Mouse (Mus musculus) forebrain, embryonic 15.5 days (tissue): Measurements from ENCODE around the gene Cars. TPM values are rescaled to one million over a fixed set of nuclear protein-coding genes. Genes with fewer than 3 reads are reported as not detected.
A peak's percentile ranks its signal among the peaks of the same experiment; 100 is the strongest.

Source experiments
- ATAC-seq: fragments of 200-750 bp; cut with Nextera tagmentation; replicated peaks from 2 replicates; pipeline ENCODE4 v1.8.0; 2017; ENCODE audit warnings: mild to moderate bottlenecking, moderate TSS enrichment, moderate library complexity
- H3K27ac ChIP-seq: fragments of 300-500 bp; sonication (generic); replicated peaks from 2 replicates; pipeline ENCODE4 v1.5.1; 2015; ENCODE audit warnings: mild to moderate bottlenecking, inconsistent platforms
- H3K27me3 ChIP-seq: fragments of 300-500 bp; sonication (generic); 2 replicates; pipeline ENCODE4 v1.6.1; 2015; ENCODE audit warnings: inconsistent platforms
- H3K36me3 ChIP-seq: fragments of 300-500 bp; sonication (generic); 2 replicates; pipeline ENCODE4 v1.6.1; 2015; ENCODE audit warnings: mild to moderate bottlenecking, inconsistent platforms
- H3K4me1 ChIP-seq: fragments of 300-500 bp; sonication (generic); 2 replicates; pipeline ENCODE4 v1.6.1; 2015; ENCODE audit warnings: inconsistent platforms
- H3K4me2 ChIP-seq: fragments of 300-500 bp; sonication (generic); replicated peaks from 2 replicates; pipeline ENCODE4 v1.6.1; 2015; ENCODE audit warnings: mild to moderate bottlenecking, inconsistent platforms
- H3K4me3 ChIP-seq: fragments of 300-500 bp; sonication (generic); 2 replicates; pipeline ENCODE4 v1.5.1; 2015; ENCODE audit warnings: mild to moderate bottlenecking, inconsistent platforms
- H3K9ac ChIP-seq: fragments of 300-500 bp; sonication (generic); replicated peaks from 2 replicates; pipeline ENCODE4 v1.6.1; 2015; ENCODE audit warnings: mild to moderate bottlenecking, inconsistent platforms
- H3K9me3 ChIP-seq: fragments of 300-500 bp; sonication (generic); 2 replicates; pipeline ENCODE4 v1.6.1; 2016; ENCODE audit warnings: inconsistent platforms
- WGBS: fragments of 180-500 bp; shearing (Covaris S2); methylation state at CpG from one replicate; pipeline ENCODE4 v1.1.7; 2015; ENCODE audit warnings: mixed read lengths; 5-methylcytosine and 5-hydroxymethylcytosine counted together
- polyA plus RNA-seq: library from polyadenylated mRNA; unstranded; fragments of >200 nt; fragmentation: Nextera tagmentation; extraction: Ambion mirVana; gene quantifications from 2 replicates; pipeline ENCODE4 v1.2.1, GENCODE M21; 2015

Gene Cars
- polyA plus RNA-seq, 1 experiment from 2014 or later: 73.0 TPM

DNA sequence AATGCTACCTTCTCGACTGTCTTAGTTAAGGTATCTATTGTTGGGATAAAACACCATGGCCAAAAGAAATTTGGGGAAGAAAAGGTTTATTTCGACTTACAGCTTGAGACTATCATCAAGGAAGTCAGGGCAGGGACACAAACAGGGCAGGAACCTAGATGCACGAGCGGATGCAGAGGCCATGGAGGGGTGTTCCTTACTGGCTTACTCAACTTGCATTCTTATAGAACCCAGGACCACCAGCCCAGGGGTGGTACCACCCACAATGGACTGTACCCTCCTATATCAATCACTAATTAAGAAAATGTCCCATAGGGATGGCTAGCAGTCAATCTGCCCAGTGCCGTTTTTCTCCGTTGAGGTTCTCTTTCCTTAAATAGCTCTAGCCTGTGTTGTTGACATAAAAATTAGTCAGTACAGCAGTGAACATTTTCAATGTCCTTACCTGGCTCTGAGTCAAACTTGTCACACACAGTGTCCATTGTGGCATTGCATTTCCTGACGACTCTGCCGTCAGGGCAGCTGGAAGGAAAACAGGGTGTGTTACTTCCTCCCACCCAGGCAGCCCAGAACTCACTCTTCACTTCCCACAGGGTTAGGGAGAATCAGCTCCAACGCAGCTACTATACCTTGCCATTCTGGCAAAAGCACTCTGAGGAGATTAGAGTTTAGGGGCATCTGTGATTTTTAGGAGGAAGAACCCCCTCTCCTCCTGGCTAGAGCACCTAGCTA is 14.7 kb upstream of the Cars start:
- Histone ChIP-seq H3K9ac (no peak overlapping the region), H3K27ac (no peak overlapping the region), H3K36me3 (no peaks in the 10 kb centered on the region), H3K27me3 (no peaks in the 10 kb centered on the region), H3K9me3 (no peaks in the 10 kb centered on the region), H3K4me3 (no peak overlapping the region), H3K4me2 (no peak overlapping the region), H3K4me1 (no peaks in the 10 kb centered on the region)
- no peak for ATAC-seq
- 66% methylated on average over 9 of the region's 9 CpGs for WGBS

- H3K27me3 ChIP-seq: no peaks in the 10 kb centered on the region
- 58% methylated on average over 3 of the region's 3 CpGs for WGBS
- no peak for ATAC-seq
- no peak overlapping the region for H3K4me3 ChIP-seq
- H3K9ac ChIP-seq: no peak overlapping the region
- no peaks in the 10 kb centered on the region for H3K4me1 ChIP-seq
- H3K9me3 ChIP-seq: no peaks in the 10 kb centered on the region
- no peak overlapping the region for H3K27ac ChIP-seq
- H3K36me3 ChIP-seq: no peaks in the 10 kb centered on the region
- H3K4me2 ChIP-seq: no peak overlapping the region
These were observed 12.3 kb upstream of the Cars start for GRCm38 (mm10) chr7:143612215-143612614.

GRCm38 (mm10) chr7:143605321-143605720 is 5.4 kb upstream of the Cars start:
- Histone ChIP-seq H3K4me2 (no peak overlapping the region), H3K4me3 (no peak overlapping the region), H3K9ac (no peak overlapping the region), H3K27ac (no peak overlapping the region), H3K9me3 (no peaks in the 10 kb centered on the region), H3K27me3 (no peaks in the 10 kb centered on the region), H3K4me1 (no peaks in the 10 kb centered on the region), H3K36me3 (no peaks in the 10 kb centered on the region)
- ATAC-seq: no peak
- 92% methylated on average over 3 of the region's 3 CpGs for WGBS

DNA sequence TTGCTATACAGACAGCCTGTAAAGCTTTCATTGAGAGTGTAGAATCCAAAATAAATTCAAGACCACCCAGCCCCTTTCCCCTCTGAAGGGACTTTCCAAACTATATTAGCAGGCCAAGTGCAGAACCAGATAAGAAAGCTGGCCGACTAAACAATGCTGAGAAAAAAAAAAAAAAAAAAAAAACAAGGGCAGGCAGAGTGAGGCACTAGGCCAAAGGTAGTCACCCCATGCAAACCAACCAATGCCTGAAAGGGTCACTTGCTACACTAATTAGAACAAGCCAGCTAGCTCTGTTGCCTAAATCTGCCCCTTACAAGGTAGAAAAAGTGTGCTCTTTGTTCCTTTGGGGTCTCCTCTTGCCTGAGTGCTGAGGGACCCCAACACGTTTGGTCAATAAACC is 5.0 kb upstream of the Cars start:
- Histone ChIP-seq H3K4me2 (no peak overlapping the region), H3K36me3 (no peaks in the 10 kb centered on the region), H3K27ac (no peak overlapping the region), H3K27me3 (no peaks in the 10 kb centered on the region), H3K9ac (no peak overlapping the region), H3K4me1 (no peaks in the 10 kb centered on the region), H3K4me3 (no peak overlapping the region), H3K9me3 (no peaks in the 10 kb centered on the region)
- ATAC-seq: no peak
- 84% methylated on average over 2 of the region's 2 CpGs for WGBS

DNA sequence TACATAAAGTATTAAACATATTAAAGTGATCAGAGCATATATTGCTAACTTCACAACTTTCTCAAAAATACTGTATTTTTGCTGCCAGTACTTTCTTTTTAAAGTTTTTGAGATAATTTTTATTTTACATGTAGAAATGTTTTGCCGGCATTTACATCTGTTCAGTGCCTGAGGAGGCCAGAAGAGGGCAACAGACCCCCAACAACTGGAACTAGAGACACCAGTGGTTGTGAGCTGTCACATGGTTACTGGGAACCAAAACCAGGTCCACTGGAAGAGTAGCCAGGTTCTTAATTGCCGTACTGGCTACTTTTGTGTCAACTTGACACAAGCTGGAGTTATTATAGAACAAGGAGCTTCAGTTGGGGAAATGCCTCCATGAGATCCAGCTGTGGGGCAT is 1.8 kb upstream of the Cars start:
- Histone ChIP-seq H3K4me2 (no peak overlapping the region), H3K9ac (no peak overlapping the region), H3K9me3 (no peaks in the 10 kb centered on the region), H3K4me3 (no peak overlapping the region), H3K27ac (no peak overlapping the region), H3K27me3 (no peaks in the 10 kb centered on the region), H3K36me3 (no peaks in the 10 kb centered on the region), H3K4me1 (peaks cover 16% of the 10 kb centered on the region)
- WGBS: 83% methylated on average over 2 of the region's 2 CpGs
- ATAC-seq: no peak

DNA sequence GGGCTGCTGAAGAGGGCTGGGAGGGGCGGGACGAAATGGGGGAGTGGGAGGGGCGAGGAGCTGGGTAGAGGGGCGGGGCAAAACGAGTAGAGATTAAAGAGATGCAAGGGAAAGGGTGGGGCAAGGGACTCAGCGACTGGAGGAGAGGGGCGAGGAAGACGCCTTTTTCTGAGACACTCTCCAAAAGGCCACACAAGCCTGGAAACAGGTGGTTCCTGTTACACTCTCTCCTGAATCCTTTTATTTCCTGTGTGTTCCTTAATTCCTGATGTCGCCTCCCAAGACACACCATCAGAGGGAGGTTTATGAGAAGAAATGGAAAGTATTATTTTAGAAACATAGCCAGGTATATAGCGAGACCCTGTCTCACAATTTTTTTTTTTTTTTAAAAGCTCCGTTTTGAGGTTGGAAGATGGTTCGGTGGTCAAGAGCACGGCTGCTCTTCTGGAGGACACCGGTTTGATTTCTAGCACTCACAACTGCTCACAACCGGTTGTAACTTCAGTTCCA is 396 bp upstream of the Cars start:
- 0 out of 2 replicates have a peak, but pooled peaks have one; percentile 5 for ATAC-seq
- H3K27ac ChIP-seq: peak overlapping the region; percentile 49; the same call in 1 of the 2 replicates

DNA sequence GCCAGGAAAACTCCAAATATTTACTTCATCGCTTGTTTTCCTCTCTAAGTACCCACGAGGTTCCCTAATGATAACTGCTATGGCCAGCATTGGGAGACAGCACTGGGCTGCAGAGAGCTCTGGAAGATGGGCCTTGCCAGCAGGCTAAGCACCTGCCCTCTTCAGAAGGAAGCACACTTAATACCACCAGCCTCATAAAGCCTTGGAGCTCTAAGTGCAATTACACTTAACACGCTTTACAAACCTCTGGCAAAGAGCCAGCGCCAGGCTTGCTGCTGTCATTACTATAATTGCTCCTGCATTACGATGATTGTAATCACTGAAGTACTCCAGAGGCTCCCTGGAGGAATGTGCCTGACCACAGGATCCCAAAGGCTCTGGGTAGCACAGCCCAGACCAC is 5.0 kb downstream of the Cars start:
- H3K27me3 ChIP-seq: no peaks in the 10 kb centered on the region
- H3K4me1 ChIP-seq: peaks cover 29% of the 10 kb centered on the region
- 0 out of 2 replicates have a peak, but pooled peaks cover 18% of the 10 kb centered on the region for H3K36me3 ChIP-seq
- no peak overlapping the region for H3K4me2 ChIP-seq
- whole genome bisulfite sequencing: 44% methylated on average over 5 of the region's 5 CpGs
- no peak for ATAC-seq
- no peak overlapping the region for H3K27ac ChIP-seq
- no peaks in the 10 kb centered on the region for H3K9me3 ChIP-seq
- H3K4me3 ChIP-seq: no peak overlapping the region
- no peak overlapping the region for H3K9ac ChIP-seq

More for the DNA sequence above, 396 bp upstream of the Cars start:
- no peaks in the 10 kb centered on the region for H3K27me3 ChIP-seq
- H3K4me2 ChIP-seq: peak overlapping the region; percentile 86
- peak overlapping the region; percentile 97 for H3K9ac ChIP-seq
- H3K4me3 ChIP-seq: peak overlapping the region; percentile 97
- 9% methylated on average over 15 of the region's 15 CpGs for WGBS
- peaks cover 20% of the 10 kb centered on the region for H3K4me1 ChIP-seq
- H3K36me3 ChIP-seq: no peaks in the 10 kb centered on the region
- no peaks in the 10 kb centered on the region for H3K9me3 ChIP-seq

GRCm38 (mm10) chr7:143592255-143592654 is 7.6 kb downstream of the Cars start:
- Histone ChIP-seq H3K36me3 (peaks cover 33% of the 10 kb centered on the region), H3K4me2 (no peak overlapping the region), H3K27ac (no peak overlapping the region), H3K4me1 (peaks cover 13% of the 10 kb centered on the region), H3K9ac (no peak overlapping the region), H3K27me3 (no peaks in the 10 kb centered on the region), H3K4me3 (no peak overlapping the region), H3K9me3 (no peaks in the 10 kb centered on the region)
- no peak for ATAC-seq
- 90% methylated on average over 10 of the region's 10 CpGs for WGBS

DNA sequence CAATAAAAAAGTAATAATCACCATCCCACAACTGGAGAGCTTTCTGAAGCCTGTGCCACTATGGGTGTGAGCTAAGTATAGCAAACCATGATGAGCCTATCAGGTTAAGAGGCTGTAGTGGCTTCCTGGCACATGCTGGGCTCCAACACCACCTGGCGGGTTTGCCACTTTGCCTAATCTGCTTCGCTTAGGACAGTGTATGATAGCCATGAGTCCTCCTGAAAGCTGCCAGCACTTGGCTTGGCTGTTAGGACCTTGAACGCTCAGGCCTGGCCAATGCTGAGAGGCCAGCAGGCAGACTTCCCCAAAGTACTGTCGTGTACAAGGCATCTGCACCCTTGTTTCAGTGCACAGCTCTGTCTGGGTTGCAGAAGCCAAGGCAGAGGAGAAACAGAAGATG is 11.9 kb downstream of the Cars start:
- no peak overlapping the region for H3K9ac ChIP-seq
- 95% methylated on average over 4 of the region's 4 CpGs for WGBS
- H3K4me2 ChIP-seq: no peak overlapping the region
- no peak for ATAC-seq
- H3K36me3 ChIP-seq: peaks cover 67% of the 10 kb centered on the region
- no peak overlapping the region for H3K27ac ChIP-seq
- no peaks in the 10 kb centered on the region for H3K27me3 ChIP-seq
- no peaks in the 10 kb centered on the region for H3K4me1 ChIP-seq
- H3K9me3 ChIP-seq: no peaks in the 10 kb centered on the region
- no peak overlapping the region for H3K4me3 ChIP-seq

- ATAC-seq: no peak
- no peaks in the 10 kb centered on the region for H3K4me1 ChIP-seq
- no peak overlapping the region for H3K27ac ChIP-seq
- H3K36me3 ChIP-seq: peaks cover 71% of the 10 kb centered on the region
- H3K27me3 ChIP-seq: no peaks in the 10 kb centered on the region
- 93% methylated on average over 5 of the region's 5 CpGs for WGBS
- H3K9me3 ChIP-seq: no peaks in the 10 kb centered on the region
- no peak overlapping the region for H3K9ac ChIP-seq
- no peak overlapping the region for H3K4me3 ChIP-seq
- no peak overlapping the region for H3K4me2 ChIP-seq
These were observed 12.3 kb downstream of the Cars start for GRCm38 (mm10) chr7:143587586-143587985.

DNA sequence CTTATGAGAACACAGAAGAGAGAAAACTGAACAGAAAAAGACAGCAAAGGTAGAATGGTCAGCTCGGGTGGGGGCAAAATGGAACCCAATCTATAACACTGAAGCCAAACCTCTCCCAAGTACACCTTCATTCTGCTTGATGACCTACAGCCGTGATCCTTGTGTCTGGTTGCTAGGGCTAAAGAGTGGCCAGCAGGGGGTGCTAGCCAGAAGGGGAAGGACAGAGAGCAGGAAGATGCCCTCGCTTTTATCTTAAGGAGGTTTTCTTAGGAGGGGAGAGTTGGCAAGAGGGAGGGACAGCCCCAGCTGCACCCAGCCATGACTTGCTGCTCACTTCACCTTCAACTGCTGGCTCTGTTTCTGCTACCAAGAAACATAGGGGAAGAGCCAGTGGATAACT is 15.9 kb downstream of the Cars start:
- no peak overlapping the region for H3K27ac ChIP-seq
- WGBS: 31% methylated on average over 3 of the region's 3 CpGs
- H3K27me3 ChIP-seq: no peaks in the 10 kb centered on the region
- H3K36me3 ChIP-seq: peaks cover 69% of the 10 kb centered on the region
- no peak overlapping the region for H3K9ac ChIP-seq
- H3K4me1 ChIP-seq: no peaks in the 10 kb centered on the region
- no peak overlapping the region for H3K4me3 ChIP-seq
- no peaks in the 10 kb centered on the region for H3K9me3 ChIP-seq
- H3K4me2 ChIP-seq: no peak overlapping the region
- ATAC-seq: no peak

DNA sequence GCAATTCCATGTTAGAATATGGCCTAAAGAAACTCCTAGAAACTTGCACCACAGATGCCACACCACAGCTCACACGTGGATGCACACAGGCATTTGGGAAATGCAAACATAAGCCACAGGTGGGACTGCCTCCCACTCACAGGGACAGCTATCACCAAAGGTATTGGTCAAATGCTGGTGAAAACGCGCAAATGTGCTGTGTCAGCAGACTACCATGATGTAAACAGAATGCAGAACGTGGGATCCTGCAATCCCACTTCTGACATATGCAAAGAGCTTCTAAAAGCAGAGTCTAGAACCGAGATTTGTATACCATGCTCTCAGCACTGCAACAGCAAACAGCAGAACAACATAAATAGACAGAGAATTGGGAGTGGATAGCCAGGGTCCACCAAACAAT is 16.9 kb downstream of the Cars start:
- Histone ChIP-seq H3K9ac (no peak overlapping the region), H3K4me1 (no peaks in the 10 kb centered on the region), H3K4me2 (no peak overlapping the region), H3K27ac (no peak overlapping the region), H3K27me3 (no peaks in the 10 kb centered on the region), H3K9me3 (no peaks in the 10 kb centered on the region), H3K36me3 (peaks cover 70% of the 10 kb centered on the region), H3K4me3 (no peak overlapping the region)
- WGBS: 90% methylated on average over 5 of the region's 5 CpGs
- no peak for ATAC-seq

DNA sequence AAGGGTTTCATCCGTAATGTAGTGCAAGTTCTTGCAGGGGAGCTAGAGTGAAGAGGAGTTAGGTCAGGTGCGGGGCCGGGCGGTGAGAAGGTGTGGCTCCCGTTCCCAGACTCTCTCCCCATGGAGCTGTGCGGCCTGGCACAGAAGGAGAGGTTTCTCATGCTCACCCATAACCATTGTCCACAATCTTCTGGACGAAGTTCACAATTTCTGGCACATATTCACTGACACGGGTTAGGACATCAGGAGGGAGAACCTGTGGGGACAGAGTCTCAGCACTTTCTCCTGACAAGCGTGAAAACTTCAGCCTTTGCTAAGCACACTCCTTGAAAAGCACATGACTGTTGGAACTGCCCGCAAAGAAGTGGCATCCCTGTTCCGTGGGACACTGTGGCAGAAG is 24.1 kb downstream of the Cars start:
- WGBS: 95% methylated on average over 11 of the region's 11 CpGs
- Histone ChIP-seq H3K4me2 (no peak overlapping the region), H3K4me1 (no peaks in the 10 kb centered on the region), H3K27me3 (no peaks in the 10 kb centered on the region), H3K4me3 (no peak overlapping the region), H3K27ac (no peak overlapping the region), H3K9me3 (no peaks in the 10 kb centered on the region), H3K36me3 (peaks cover 84% of the 10 kb centered on the region), H3K9ac (no peak overlapping the region)
- ATAC-seq: no peak
